Mouse (Mus musculus) forebrain, embryonic 14.5 days (tissue): ENCODE results near the gene 2610528A11Rik. TPM values are rescaled to one million over a fixed set of nuclear protein-coding genes. Genes with fewer than 3 reads are reported as not detected.

Source experiments
- ATAC-seq: fragments of 200-750 bp; cut with Nextera tagmentation; 2 replicates; pipeline ENCODE4 v1.8.0; 2017; ENCODE audit warnings: mild to moderate bottlenecking, moderate library complexity
- DNase-seq: peaks from one replicate; pipeline ENCODE4 v3.0.0-alpha.2; 2015; ENCODE audit warnings: low spot score
- H3K27ac ChIP-seq: fragments of 300-500 bp; sonication (generic); 2 replicates; pipeline ENCODE4 v1.5.1; 2014; ENCODE audit warnings: low read depth, mild to moderate bottlenecking, control low read depth, low read length, moderate library complexity
- H3K27me3 ChIP-seq: fragments of 300-500 bp; sonication (generic); replicated peaks from 2 replicates; pipeline ENCODE4 v1.6.1; 2014; ENCODE audit warnings: low read length, control low read depth, mixed read lengths; ENCODE audit not compliant: control insufficient read depth, insufficient read depth
- H3K36me3 ChIP-seq: fragments of 300-500 bp; sonication (generic); 2 replicates; pipeline ENCODE4 v1.6.1; 2014; ENCODE audit warnings: low read length, control low read depth; ENCODE audit not compliant: control insufficient read depth, insufficient read depth
- H3K4me1 ChIP-seq: fragments of 300-500 bp; sonication (generic); 2 replicates; pipeline ENCODE4 v1.6.1; 2014; ENCODE audit warnings: antibody characterized with exemption, low read length, control low read depth; ENCODE audit not compliant: control insufficient read depth, insufficient read depth
- H3K4me2 ChIP-seq: fragments of 300-500 bp; sonication (generic); 2 replicates; pipeline ENCODE4 v1.6.1; 2014; ENCODE audit warnings: mild to moderate bottlenecking, control low read depth, low read length
- H3K4me3 ChIP-seq: fragments of 300-500 bp; sonication (generic); 2 replicates; pipeline ENCODE4 v1.5.1; 2014; ENCODE audit warnings: low read depth, low read length, control low read depth
- H3K9ac ChIP-seq: fragments of 300-500 bp; sonication (generic); 2 replicates; pipeline ENCODE4 v1.6.1; 2014; ENCODE audit warnings: mild to moderate bottlenecking, low read length, control low read depth, moderate library complexity
- H3K9me3 ChIP-seq: fragments of 300-500 bp; sonication (generic); replicated peaks from 2 replicates; pipeline ENCODE4 v1.6.1; 2016; ENCODE audit warnings: low read length, control low read depth, mixed read lengths; ENCODE audit not compliant: control insufficient read depth
- WGBS: fragments of 180-500 bp; shearing (Covaris S2); extraction: QIAGEN DNeasy Blood & Tissue Kit; methylation state at CpG from one replicate; pipeline ENCODE4 v1.1.7; 2014; 5-methylcytosine and 5-hydroxymethylcytosine counted together
- polyA plus RNA-seq: library from polyadenylated mRNA; unstranded; fragments of >200 nt; fragmentation: Nextera tagmentation; extraction: Ambion mirVana; gene quantifications from 2 replicates; pipeline ENCODE4 v1.2.1, GENCODE M21; 2014

The 2610528A11Rik gene
- polyA plus RNA-seq, 1 experiment from 2014 or later = not detected

DNA sequence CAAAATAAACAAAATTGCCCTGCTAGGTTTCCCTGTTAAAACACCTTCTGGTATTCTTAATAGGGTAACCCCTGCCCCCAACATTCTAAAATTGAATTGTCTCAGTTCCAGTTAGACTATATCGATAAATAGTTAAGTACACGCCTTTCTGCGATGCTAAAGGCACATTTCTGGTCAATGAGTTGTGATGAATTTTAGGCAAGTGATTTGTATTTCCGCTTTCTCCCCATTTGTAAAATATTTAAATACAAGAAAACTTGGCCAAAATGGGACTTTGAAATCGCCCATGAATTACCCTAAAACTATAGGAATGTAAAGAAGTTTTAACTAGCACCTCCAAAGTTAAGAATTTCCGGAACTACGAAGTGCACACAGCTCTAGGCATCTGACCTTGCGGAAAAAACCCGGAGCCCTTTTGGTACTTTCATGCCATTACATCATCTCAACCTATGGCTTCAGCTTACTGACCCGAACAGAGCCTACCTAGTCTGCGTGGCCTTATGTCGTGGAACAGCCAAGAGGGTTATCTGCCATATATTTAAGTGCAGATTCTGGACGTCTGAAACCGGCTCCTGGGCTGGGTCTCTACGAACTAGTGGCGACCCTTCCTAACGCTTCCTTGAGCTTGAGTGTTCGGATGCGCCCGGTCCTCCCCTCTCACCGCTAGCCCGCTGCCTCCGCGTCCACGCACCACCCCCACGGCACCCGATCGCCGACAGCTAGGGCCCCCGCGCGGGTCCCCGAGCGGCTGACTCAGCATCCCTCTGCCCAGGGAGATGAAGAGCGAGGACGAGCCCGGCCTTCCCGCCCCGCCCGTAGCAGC, 20.7 kb upstream of the 2610528A11Rik start:
- peak overlapping the region; percentile 89 for H3K9ac ChIP-seq
- WGBS = 2% methylated on average over 40 of the region's 40 CpGs
- H3K36me3 ChIP-seq = peaks cover 24% of the 10 kb centered on the region
- peak overlapping the region; percentile 87 for H3K4me3 ChIP-seq
- peak overlapping the region; percentile 52; the same call in 1 of the 2 replicates for H3K27ac ChIP-seq
- H3K9me3 ChIP-seq = no peaks in the 10 kb centered on the region
- H3K4me2 ChIP-seq = peak overlapping the region; percentile 72
- peaks cover 6% of the 10 kb centered on the region; the same call in 1 of the 2 replicates for H3K4me1 ChIP-seq
- no peaks in the 10 kb centered on the region for H3K27me3 ChIP-seq
- DNase-seq (no peak), ATAC-seq (no peak)

- ATAC-seq (0 out of 2 replicates have a peak, but pooled peaks have one; percentile 23), DNase-seq (peak; percentile 74)
- H3K36me3 ChIP-seq = peaks cover 79% of the 10 kb centered on the region
- no peak overlapping the region for H3K27ac ChIP-seq
- H3K9ac ChIP-seq = no peak overlapping the region
- no peaks in the 10 kb centered on the region for H3K4me1 ChIP-seq
- H3K4me2 ChIP-seq = no peak overlapping the region
- no peaks in the 10 kb centered on the region for H3K9me3 ChIP-seq
- no peaks in the 10 kb centered on the region for H3K27me3 ChIP-seq
- no peak overlapping the region for H3K4me3 ChIP-seq
- 46% methylated on average over 4 of the region's 4 CpGs for WGBS
Measured at GRCm38 (mm10) chr14:37127652-37128051, 13.8 kb upstream of the 2610528A11Rik start.

DNA sequence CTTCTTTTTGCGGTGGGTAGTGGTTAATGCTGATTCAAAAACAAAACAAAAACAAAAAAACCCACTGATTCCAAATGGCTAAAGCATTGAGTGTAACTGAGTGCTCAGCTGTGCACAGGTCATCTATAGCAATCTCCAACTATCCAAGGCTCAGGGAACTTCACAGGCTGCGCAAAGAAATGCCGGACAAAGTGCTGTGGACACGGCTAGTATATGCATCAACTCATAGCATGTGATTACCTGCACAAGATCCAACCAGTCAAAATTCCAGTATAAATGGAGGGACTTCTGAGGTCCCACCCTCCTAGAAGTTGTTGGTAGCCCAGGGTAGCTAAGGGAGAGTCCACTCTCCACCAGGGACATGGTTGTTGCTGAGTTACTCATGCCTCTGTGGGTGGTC, 5.4 kb upstream of the 2610528A11Rik start:
- no peak overlapping the region for H3K4me2 ChIP-seq
- DNase-seq (no peak), ATAC-seq (no peak)
- no peaks in the 10 kb centered on the region for H3K4me1 ChIP-seq
- no peak overlapping the region for H3K27ac ChIP-seq
- H3K9ac ChIP-seq = no peak overlapping the region
- H3K4me3 ChIP-seq = no peak overlapping the region
- 97% methylated on average over 4 of the region's 4 CpGs for WGBS
- H3K27me3 ChIP-seq = no peaks in the 10 kb centered on the region
- no peaks in the 10 kb centered on the region for H3K9me3 ChIP-seq
- H3K36me3 ChIP-seq = peaks cover 27% of the 10 kb centered on the region

GRCm38 (mm10) chr14:37112931-37113330, 891 bp downstream of the 2610528A11Rik start:
- Histone ChIP-seq H3K4me3 (no peak overlapping the region), H3K9me3 (no peaks in the 10 kb centered on the region), H3K4me1 (no peaks in the 10 kb centered on the region), H3K4me2 (no peak overlapping the region), H3K27me3 (no peaks in the 10 kb centered on the region), H3K36me3 (no peaks in the 10 kb centered on the region), H3K27ac (no peak overlapping the region), H3K9ac (no peak overlapping the region)
- ATAC-seq (no peak), DNase-seq (no peak)
- 91% methylated on average over 7 of the region's 7 CpGs for WGBS

- DNase-seq (no peak), ATAC-seq (no peak)
- no peak overlapping the region for H3K4me3 ChIP-seq
- H3K27ac ChIP-seq = no peak overlapping the region
- H3K4me2 ChIP-seq = no peak overlapping the region
- H3K4me1 ChIP-seq = no peaks in the 10 kb centered on the region
- no peaks in the 10 kb centered on the region for H3K36me3 ChIP-seq
- H3K9ac ChIP-seq = no peak overlapping the region
- no peaks in the 10 kb centered on the region for H3K27me3 ChIP-seq
- no peaks in the 10 kb centered on the region for H3K9me3 ChIP-seq
Measured at GRCm38 (mm10) chr14:37111371-37111770, 2.5 kb downstream of the 2610528A11Rik start.

DNA sequence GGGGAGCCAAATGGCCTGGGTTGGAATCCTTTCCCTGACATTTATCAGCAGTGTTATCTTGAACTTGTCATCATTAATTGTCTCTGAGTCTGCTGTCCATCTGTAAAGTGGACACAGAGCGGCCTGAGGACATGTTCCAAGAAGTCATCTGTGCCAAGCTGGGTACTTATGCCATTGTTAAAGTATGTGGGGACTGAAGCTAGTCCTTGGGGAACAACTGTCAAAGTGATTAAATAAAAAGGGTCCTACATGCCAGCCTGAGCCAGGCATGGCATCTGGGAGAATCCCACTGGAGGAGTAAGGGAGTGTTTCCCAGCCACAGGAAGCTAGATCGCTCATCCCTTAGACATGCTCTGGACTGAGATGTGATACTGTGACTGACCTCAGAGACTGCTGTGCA, 3.4 kb downstream of the 2610528A11Rik start:
- no peak for ATAC-seq
- H3K4me2 ChIP-seq = no peak overlapping the region
- H3K9ac ChIP-seq = no peak overlapping the region
- no peak overlapping the region for H3K27ac ChIP-seq
- no peaks in the 10 kb centered on the region for H3K36me3 ChIP-seq
- H3K4me1 ChIP-seq = no peaks in the 10 kb centered on the region
- no peaks in the 10 kb centered on the region for H3K27me3 ChIP-seq
- H3K9me3 ChIP-seq = no peaks in the 10 kb centered on the region
- WGBS = 90% methylated on average over 2 of the region's 2 CpGs
- H3K4me3 ChIP-seq = no peak overlapping the region
- DNase-seq = no peak

- Histone ChIP-seq H3K36me3 (no peaks in the 10 kb centered on the region), H3K4me1 (no peaks in the 10 kb centered on the region), H3K9me3 (no peaks in the 10 kb centered on the region), H3K4me3 (no peak overlapping the region), H3K27me3 (no peaks in the 10 kb centered on the region), H3K9ac (no peak overlapping the region), H3K27ac (no peak overlapping the region), H3K4me2 (no peak overlapping the region)
- WGBS = 83% methylated on average over 9 of the region's 9 CpGs
- no peak for ATAC-seq
- no peak for DNase-seq
Measured at GRCm38 (mm10) chr14:37109975-37110374, 3.8 kb downstream of the 2610528A11Rik start.

DNA sequence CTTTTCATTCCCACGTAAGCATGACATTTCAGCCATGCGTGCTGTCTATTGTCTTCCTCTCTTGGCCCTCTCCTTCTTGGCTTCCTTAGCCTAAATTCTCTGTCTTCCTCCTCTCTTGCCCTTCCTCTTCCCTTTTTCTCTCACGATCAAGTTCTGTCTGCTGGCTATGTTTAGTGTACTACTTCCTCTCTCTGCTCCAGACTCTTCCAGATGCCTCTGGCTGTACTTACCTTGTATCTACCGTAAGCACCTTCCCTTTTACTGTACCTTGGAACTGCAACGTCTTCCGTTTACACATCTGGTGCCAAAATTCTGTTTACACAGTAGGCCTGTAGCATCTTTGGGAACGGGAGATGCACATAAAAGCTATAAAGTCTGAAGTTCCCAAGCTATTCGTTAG, 4.4 kb downstream of the 2610528A11Rik start:
- H3K4me1 ChIP-seq = no peaks in the 10 kb centered on the region
- no peak overlapping the region for H3K4me2 ChIP-seq
- H3K27ac ChIP-seq = no peak overlapping the region
- H3K9ac ChIP-seq = no peak overlapping the region
- no peak for DNase-seq
- no peak for ATAC-seq
- H3K27me3 ChIP-seq = no peaks in the 10 kb centered on the region
- no peaks in the 10 kb centered on the region for H3K36me3 ChIP-seq
- no peaks in the 10 kb centered on the region for H3K9me3 ChIP-seq
- no peak overlapping the region for H3K4me3 ChIP-seq
- 86% methylated on average over 8 of the region's 8 CpGs for WGBS

- no peaks in the 10 kb centered on the region for H3K4me1 ChIP-seq
- DNase-seq (no peak), ATAC-seq (peak; percentile 34; the same call in 1 of the 2 replicates)
- no peak overlapping the region for H3K4me3 ChIP-seq
- H3K36me3 ChIP-seq = no peaks in the 10 kb centered on the region
- WGBS = 37% methylated on average over 7 of the region's 7 CpGs
- H3K4me2 ChIP-seq = no peak overlapping the region
- no peaks in the 10 kb centered on the region for H3K9me3 ChIP-seq
- H3K27me3 ChIP-seq = no peaks in the 10 kb centered on the region
- no peak overlapping the region for H3K9ac ChIP-seq
- no peak overlapping the region for H3K27ac ChIP-seq
Measured at GRCm38 (mm10) chr14:37105846-37106245, 8.0 kb downstream of the 2610528A11Rik start.
